Mouse (Mus musculus) erythroblast, embryonic 14.5 days (primary cell): Measurements from ENCODE around the gene B3gnt2.

Experiments
- GATA1 ChIP-seq: IDR thresholded peaks from 2 replicates; pipeline ENCODE4 v1.6.1; 2012; ENCODE audit warnings: low read length, inconsistent platforms, mixed read lengths
- TAL1 ChIP-seq: IDR thresholded peaks from 3 replicates; pipeline ENCODE4 v1.6.1; 2012; ENCODE audit warnings: low read length, inconsistent platforms, mixed read lengths

DNA sequence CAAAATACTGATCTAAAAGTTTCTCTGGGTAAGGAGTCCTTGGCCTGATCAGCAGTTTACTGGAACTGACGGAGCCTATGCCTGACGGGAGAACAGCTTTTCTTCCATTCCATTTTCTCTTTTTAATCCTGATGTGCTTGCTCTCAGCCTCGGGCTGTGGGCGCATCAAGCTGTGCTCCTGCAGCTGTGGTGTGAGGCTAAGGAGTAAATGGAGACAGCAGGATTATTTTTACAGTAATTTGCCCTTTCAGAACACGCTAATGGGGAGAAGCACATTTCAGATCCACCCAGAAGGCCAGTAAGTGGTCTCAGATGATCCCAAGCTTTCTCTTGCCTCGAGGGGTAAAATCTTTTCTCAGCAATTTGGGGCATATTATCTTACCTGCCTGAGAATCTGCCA is 14.0 kb upstream of the B3gnt2 start:
- TF ChIP-seq TAL1 (no peak), GATA1 (no peak)
